In genomic region chr16:46010153-46010905, GRCm38 (mm10) we compare ENCODE assay signal across 8 mouse cellular contexts. TPM values are rescaled to one million over a fixed set of nuclear protein-coding genes. Genes with fewer than 3 reads are reported as not detected.
DNase-seq lines count a peak whose midpoint lies in the region; ATAC-seq and TF ChIP-seq lines count a peak whose summit lies in the region.

Plcxd2 (minus strand) TSS chr16:46010218.

- peak; percentile 99 for ATAC-seq in hindbrain, embryonic 16.5 days

- no peaks in the 10 kb centered on the region for H3K9me3 ChIP-seq in hindbrain, embryonic 16.5 days (ENCODE audit: control insufficient read depth, low read length)

- H3K4me1 ChIP-seq in cortical plate, adult 2 months (ENCODE audit: control insufficient read depth, insufficient read depth, low read length) = no peaks in the 10 kb centered on the region
- H3K4me1 ChIP-seq in hindbrain, embryonic 16.5 days (ENCODE audit: control insufficient read depth, insufficient read depth, low read depth, low read length) = peaks cover 10% of the 10 kb centered on the region

- peak within 1 kb of the TSS; percentile 57 for H3K4me3 ChIP-seq in cortical plate, adult 2 months (ENCODE audit: insufficient read depth, low read length)
- H3K4me3 ChIP-seq in gastrocnemius, adult 2 months = peak within 1 kb of the TSS; percentile 90
- peak within 1 kb of the TSS; percentile 72 for H3K4me3 ChIP-seq in hindbrain, embryonic 16.5 days (ENCODE audit: low read length)

- no peaks in the 10 kb centered on the region for H3K27me3 ChIP-seq in hindbrain, embryonic 16.5 days (replicated peaks; ENCODE audit: control insufficient read depth, insufficient read depth, low read length)

- WGBS in hindbrain, embryonic 16.5 days = under 1% methylated on average over 39 of the region's 39 CpGs

- TF ChIP-seq POLR2A in cortical plate, adult 2 months (IDR thresholded peaks at IDR 0.05; ENCODE audit: extremely low read depth, insufficient read depth, low read length) = peak; percentile 92

- intact Hi-C loops in gastrocnemius, adult 2 months (cut with DNase I) = no loop called here

- H3K4me2 ChIP-seq in hindbrain, embryonic 16.5 days (ENCODE audit: low read length) = peak within 1 kb of the TSS; percentile 87

- DNase-seq in adipocyte (ENCODE audit: low spot score) = peak; percentile 97
- DNase-seq in gastrocnemius, adult 2 months = peak; percentile 96
- peak; percentile 91 for DNase-seq in left cerebral cortex, adult 11 months (ENCODE audit: low spot score)
- peak; percentile 98 for DNase-seq in lung, postnatal 36 days
- DNase-seq in retina, embryonic 14.5 days (ENCODE audit: low spot score) = peak; percentile 98
- DNase-seq in thymus, postnatal 36 days = peak; percentile 93 to 95

- no peak for TF ChIP-seq CTCF in cortical plate, adult 2 months (IDR thresholded peaks at IDR 0.05; ENCODE audit: extremely low read depth, insufficient read depth, low read length)
- TF ChIP-seq CTCF in gastrocnemius, adult 2 months (IDR thresholded peaks at IDR 0.05) = no peak

- H3K27ac ChIP-seq in cortical plate, adult 2 months (ENCODE audit: insufficient read depth, low read length) = no peak within 1 kb of the TSS; the same call in 1 of the 2 replicates
- peak within 1 kb of the TSS; percentile 87 for H3K27ac ChIP-seq in gastrocnemius, adult 2 months
- H3K27ac ChIP-seq in hindbrain, embryonic 16.5 days (ENCODE audit: low read depth, low read length) = peak within 1 kb of the TSS; percentile 75

- peak within 1 kb of the TSS; percentile 72 for H3K9ac ChIP-seq in hindbrain, embryonic 16.5 days (ENCODE audit: low read depth, low read length)

- H3K36me3 ChIP-seq in hindbrain, embryonic 16.5 days (ENCODE audit: control insufficient read depth, insufficient read depth, low read length) = no peaks in the 10 kb centered on the region

RNA-seq across cellular contexts. Expression of gene Plcxd2, which starts in this region (rescaled TPM):
- polyA plus RNA-seq in cortical plate, adult 2 months (2012; rRNA removed) = 39.9 and 43.2 TPM in 2 replicates
- under 1 TPM; 0.17 to 0.23 TPM for total RNA-seq in gastrocnemius, adult 2 months (2021)
- polyA plus RNA-seq in hindbrain, embryonic 16.5 days (2015; fragmentation: Nextera tagmentation; extraction: Ambion mirVana) = 16.1 and 16.6 TPM in 2 replicates

Comparison
In these comparisons a context has a peak if more than half of its experiments do, and no peak if none do; other contexts are left out.
1. Peak in DNase-seq, H3K4me3 ChIP-seq and H3K27ac ChIP-seq in gastrocnemius, adult 2 months; RNA of the gene not detected or under 1 TPM.